Mouse (Mus musculus): ENCODE measurements at regions not wholly inside any gene's neighbourhood (a gene's known extent, or its start where the extent isn't known, plus 50 kb on each side); places are given as distances from the start of the nearest gene placed in this dataset.

- peak; percentile 1 for DNase-seq (ENCODE audit: low read depth, low spot score)
Observed at GRCm38 (mm10) chr4:92833835-92834234, 501.5 kb downstream of the Tusc1 start.

- no peak for DNase-seq (ENCODE audit: low read depth, low spot score)
Observed at GRCm38 (mm10) chr4:92831181-92831715, 504.1 kb downstream of the Tusc1 start.

DNA sequence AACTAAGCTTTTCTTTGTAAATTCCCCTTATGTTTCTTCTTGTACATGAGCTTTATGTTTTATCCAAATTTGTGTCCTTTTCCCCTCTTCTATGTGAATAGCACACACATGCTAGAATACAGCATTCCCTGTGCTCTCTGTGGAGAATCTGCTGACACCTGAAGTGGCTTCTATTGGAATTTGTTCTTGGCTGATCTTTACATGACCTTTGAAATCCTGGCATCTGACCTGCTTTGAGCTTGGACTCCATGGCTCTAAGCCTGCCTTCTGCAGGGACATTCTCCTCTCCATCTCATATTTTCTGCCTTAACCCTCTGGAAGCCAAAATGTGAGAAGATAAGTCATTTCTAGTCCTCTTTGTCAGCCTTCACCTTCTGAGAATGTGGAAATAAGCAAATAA, 507.5 kb downstream of the Tusc1 start:
- no peak for DNase-seq (ENCODE audit: low read depth, low spot score)

GRCm38 (mm10) chr4:92827405-92827804, 507.9 kb downstream of the Tusc1 start:
- no peak for DNase-seq (ENCODE audit: low read depth, low spot score)

- no peak for DNase-seq (ENCODE audit: low read depth, low spot score)
Observed at GRCm38 (mm10) chr4:92826981-92827380, 508.3 kb downstream of the Tusc1 start.

DNA sequence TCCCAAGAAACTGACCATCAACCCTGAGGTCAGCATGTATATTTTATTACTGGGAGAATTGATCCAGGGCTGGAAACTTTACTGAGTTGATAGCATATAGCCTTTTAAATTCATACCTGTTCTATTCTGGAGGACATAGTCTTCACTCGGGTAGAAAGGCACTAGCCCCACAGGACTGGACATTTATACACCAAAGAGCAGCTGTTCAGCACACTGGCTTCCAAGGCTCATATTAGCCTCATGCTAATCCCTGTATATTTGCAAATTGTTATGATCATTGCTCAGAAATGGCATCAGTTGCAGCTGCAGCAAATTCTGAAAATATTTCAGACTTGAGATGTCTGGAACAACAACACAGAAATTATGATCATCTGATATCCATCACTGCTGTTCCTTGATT, 547.2 kb downstream of the Tusc1 start:
- no peak for DNase-seq (ENCODE audit: low read depth, low spot score)

DNA sequence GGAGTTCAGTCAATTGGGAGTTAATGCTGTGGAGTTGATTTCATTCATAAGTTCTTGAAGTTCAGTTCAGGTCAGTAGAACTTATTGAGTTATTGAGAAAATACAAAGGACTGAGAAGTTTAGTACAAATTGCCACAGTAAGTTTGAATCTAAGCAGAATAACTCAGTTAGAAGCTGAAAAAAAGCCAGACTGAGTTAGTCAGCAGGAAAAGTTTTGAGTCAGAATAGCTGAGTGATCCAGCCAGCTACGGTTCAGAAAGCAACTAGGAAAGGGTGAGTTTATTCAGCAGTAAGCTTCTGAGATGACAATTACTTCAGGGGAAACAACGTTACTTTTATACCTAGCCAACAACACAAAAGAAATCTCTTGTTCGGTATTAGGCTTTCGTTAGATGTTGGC, 557.2 kb downstream of the Tusc1 start:
- no peak for DNase-seq (ENCODE audit: low read depth, low spot score)

DNA sequence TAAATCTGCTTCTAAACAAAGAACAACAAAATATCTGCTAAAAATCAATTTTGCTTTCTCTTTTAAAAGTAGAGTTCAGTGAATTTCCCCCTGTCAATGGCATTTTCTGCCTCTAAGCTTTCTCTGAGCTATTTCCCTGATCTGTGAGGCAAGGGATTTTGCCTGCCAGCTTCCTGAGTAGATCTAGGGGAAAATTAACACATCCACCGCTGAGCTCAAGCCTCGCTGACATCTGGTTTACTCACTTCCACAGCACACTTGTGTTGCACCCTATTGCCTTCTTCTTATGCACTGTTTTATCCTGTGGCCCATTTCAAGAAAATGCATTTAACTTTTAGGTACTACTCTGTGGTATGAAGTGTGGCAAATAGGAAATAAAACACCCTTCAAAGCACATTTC, 556.5 kb upstream of the Gm12666 start:
- DNase-seq (ENCODE audit: low read depth, low spot score): no peak

DNA sequence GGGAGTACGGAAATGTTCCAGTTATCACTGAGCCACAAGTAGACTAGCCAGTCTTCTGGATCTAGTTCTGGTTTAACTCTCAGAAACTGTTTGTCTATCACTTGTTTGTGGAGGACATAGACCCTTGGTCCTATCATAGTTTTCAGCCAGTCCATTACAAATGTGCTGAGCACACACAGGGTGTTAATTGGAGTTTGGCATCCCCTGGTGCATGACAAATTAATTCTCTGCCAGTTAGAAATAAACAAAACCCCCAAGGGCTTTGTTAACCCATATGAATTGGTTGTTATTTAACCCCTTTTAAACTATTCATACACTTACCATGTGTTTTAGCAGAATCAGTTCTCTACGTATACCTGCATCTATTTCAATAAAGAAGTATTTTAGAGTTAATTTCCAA, 554.7 kb upstream of the Gm12666 start:
- DNase-seq (ENCODE audit: low read depth, low spot score): no peak

GRCm38 (mm10) chr4:92702755-92703154, 511.2 kb upstream of the Gm12666 start:
- no peak for DNase-seq (ENCODE audit: low read depth, low spot score)
